Mouse (Mus musculus): Measurements from ENCODE around the gene Klk4. TPM values are rescaled to one million over a fixed set of nuclear protein-coding genes. Genes with fewer than 3 reads are reported as not detected.
A peak's percentile ranks its signal among the peaks of the same experiment; 100 is the strongest.

Gene Klk4
- polyA plus RNA-seq, 1 experiment, result not detected

DNA sequence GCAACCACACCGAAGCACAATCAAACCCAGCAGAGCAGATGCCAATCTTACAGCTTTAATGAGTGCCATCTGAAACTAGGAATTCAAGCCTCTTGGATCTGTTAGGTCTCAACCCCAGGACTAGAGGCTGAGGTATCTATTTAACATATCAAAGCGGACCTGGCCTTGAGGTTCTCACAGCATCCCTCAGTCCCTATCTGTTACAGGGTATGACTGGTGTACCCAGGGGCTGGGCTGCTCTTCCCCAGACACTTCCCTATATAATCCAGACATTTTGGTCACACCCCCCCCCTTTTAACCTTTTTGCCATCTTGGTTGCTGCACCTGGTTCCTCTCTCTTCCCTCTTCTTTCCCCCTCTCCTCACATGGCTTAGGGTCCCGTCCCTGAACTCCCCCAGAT lies 7.3 kb upstream of the Klk4 start:
- Histone ChIP-seq H3K4me1 (ENCODE audit: control insufficient read depth, insufficient read depth, low read length) (no peaks in the 10 kb centered on the region), H3K27ac (ENCODE audit: insufficient read depth, low read length) (no peak overlapping the region), H3K4me3 (ENCODE audit: insufficient read depth, low read length) (no peak overlapping the region)
- TF ChIP-seq CTCF (IDR thresholded peaks at IDR 0.05; ENCODE audit: extremely low read depth, insufficient read depth, low read length) (no peak), POLR2A (IDR thresholded peaks at IDR 0.05; ENCODE audit: extremely low read depth, insufficient read depth, low read length) (no peak)

DNA sequence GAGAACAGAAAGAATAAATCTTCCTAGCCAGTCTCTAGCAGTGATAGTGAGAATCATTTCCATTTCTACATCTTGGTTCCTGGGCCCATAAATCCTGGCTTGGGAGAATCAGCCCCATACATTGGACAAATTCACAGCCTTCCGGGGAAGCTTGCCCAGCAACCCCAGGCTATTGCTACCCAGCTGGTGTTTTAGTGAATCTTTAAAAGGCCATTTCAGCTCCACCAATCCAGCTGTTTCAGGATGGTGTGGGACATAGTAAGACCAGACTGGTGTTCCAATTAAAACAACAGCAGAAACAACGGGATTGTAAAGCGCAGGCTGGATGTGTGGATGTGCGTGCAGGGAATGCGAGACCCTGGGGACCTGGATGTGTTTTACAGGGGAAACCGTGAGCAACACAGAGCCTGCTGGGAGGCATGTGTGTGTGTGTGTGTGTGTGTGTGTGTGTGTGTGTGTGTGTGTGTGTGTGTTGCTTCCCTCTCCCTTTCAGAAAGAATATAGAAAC lies 6.0 kb upstream of the Klk4 start:
- H3K4me1 ChIP-seq (ENCODE audit: control insufficient read depth, insufficient read depth, low read length), result no peaks in the 10 kb centered on the region
- no peak overlapping the region for H3K27ac ChIP-seq (ENCODE audit: insufficient read depth, low read length)
- TF ChIP-seq POLR2A (IDR thresholded peaks at IDR 0.05; ENCODE audit: extremely low read depth, insufficient read depth, low read length), result no peak
- no peak overlapping the region for H3K4me3 ChIP-seq (ENCODE audit: insufficient read depth, low read length)

DNA sequence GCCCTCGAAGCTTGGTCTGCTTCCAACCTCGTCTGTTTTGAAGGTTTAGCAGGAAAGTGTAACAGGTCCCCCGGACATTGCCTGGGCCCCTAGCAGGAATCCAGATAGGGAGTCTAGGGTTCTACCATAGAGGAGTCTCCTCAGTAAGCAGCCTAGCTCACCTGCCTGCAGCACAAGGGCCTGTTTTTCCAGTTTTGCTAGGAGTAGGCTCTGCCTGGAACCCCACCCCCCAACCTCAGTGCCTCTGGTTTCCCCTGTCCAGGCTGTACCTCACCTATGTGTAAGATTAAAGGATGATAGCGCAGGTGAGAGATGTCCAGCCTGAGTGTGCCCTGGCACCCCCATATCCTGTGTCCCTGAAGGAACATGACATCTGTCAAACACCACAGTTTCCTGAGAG lies 4.5 kb upstream of the Klk4 start:
- Histone ChIP-seq H3K27ac (ENCODE audit: insufficient read depth, low read length) (no peak overlapping the region), H3K4me3 (ENCODE audit: insufficient read depth, low read length) (no peak overlapping the region), H3K4me1 (ENCODE audit: control insufficient read depth, insufficient read depth, low read length) (no peaks in the 10 kb centered on the region)
- no peak for TF ChIP-seq POLR2A (IDR thresholded peaks at IDR 0.05; ENCODE audit: extremely low read depth, insufficient read depth, low read length)
- no peak for TF ChIP-seq CTCF (IDR thresholded peaks at IDR 0.05; ENCODE audit: extremely low read depth, insufficient read depth, low read length)

DNA sequence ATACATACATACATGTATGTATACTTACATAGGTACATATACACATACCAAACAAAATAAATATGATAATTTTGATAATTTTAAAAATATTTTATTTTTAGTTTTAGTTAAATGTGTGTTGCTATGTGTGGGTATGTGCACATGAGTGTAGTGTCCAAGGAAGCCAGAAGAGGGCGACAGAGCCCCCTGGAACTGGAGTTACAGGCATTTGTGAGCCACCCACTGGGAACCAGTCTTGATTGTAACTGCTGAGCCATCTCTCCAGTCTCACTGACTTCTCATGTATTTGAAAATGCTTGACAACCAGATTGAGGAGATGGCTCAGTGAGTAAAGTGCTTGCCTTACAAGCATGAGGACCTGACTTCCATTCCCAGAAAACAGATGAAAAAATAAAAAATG lies 2.7 kb upstream of the Klk4 start:
- Histone ChIP-seq H3K4me3 (ENCODE audit: insufficient read depth, low read length) (no peak overlapping the region), H3K27ac (ENCODE audit: insufficient read depth, low read length) (no peak overlapping the region), H3K4me1 (ENCODE audit: control insufficient read depth, insufficient read depth, low read length) (no peaks in the 10 kb centered on the region)
- TF ChIP-seq POLR2A (IDR thresholded peaks at IDR 0.05; ENCODE audit: extremely low read depth, insufficient read depth, low read length), result no peak
- TF ChIP-seq CTCF (IDR thresholded peaks at IDR 0.05; ENCODE audit: extremely low read depth, insufficient read depth, low read length), result no peak

DNA sequence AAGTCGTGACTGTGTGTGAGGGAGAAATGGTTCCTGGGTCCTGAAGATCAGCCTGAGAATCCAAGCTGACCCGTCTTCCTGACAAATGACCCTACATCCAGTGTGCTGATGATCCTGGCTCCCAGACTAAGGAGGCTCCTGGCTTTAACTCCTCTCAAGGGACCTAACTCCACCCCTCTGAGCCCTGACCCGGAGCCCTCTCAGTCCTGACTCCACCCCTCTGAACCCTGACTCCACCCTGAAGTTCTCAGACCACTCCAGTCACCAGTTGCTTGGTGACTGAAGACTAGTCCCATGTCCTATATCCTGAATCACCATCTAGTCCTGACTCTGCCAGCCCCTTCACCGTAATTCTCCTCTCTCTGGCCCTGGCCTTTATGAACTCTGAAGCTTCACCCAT lies 1.4 kb downstream of the Klk4 start:
- no peak overlapping the region for H3K4me3 ChIP-seq (ENCODE audit: insufficient read depth, low read length)
- H3K27ac ChIP-seq (ENCODE audit: insufficient read depth, low read length), result no peak overlapping the region
- no peaks in the 10 kb centered on the region for H3K4me1 ChIP-seq (ENCODE audit: control insufficient read depth, insufficient read depth, low read length)
- no peak for TF ChIP-seq CTCF (IDR thresholded peaks at IDR 0.05; ENCODE audit: extremely low read depth, insufficient read depth, low read length)
- no peak for TF ChIP-seq POLR2A (IDR thresholded peaks at IDR 0.05; ENCODE audit: extremely low read depth, insufficient read depth, low read length)

DNA sequence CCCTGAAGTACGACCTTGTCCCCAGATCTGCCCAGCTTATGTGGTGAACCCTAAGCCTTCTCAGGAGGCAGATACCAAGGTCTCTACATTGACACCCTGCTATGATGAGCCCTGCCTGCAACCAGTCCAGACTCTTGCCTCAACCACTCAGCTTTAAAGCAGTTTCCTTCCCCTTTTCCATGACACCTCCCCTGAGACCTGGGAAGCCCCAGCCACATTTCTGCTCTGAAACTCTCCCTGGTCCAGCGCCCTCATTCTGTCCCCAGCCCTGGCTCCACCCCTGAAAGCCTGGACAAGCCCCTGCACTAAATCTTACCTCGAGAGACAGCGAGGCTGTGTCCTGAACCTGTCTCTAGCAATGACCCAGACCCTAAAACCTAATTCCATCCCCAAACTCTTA lies 1.9 kb downstream of the Klk4 start:
- no peak for TF ChIP-seq CTCF (IDR thresholded peaks at IDR 0.05; ENCODE audit: extremely low read depth, insufficient read depth, low read length)
- no peak for TF ChIP-seq POLR2A (IDR thresholded peaks at IDR 0.05; ENCODE audit: extremely low read depth, insufficient read depth, low read length)
- Histone ChIP-seq H3K4me3 (ENCODE audit: insufficient read depth, low read length) (no peak overlapping the region), H3K4me1 (ENCODE audit: control insufficient read depth, insufficient read depth, low read length) (no peaks in the 10 kb centered on the region), H3K27ac (ENCODE audit: insufficient read depth, low read length) (no peak overlapping the region)

DNA sequence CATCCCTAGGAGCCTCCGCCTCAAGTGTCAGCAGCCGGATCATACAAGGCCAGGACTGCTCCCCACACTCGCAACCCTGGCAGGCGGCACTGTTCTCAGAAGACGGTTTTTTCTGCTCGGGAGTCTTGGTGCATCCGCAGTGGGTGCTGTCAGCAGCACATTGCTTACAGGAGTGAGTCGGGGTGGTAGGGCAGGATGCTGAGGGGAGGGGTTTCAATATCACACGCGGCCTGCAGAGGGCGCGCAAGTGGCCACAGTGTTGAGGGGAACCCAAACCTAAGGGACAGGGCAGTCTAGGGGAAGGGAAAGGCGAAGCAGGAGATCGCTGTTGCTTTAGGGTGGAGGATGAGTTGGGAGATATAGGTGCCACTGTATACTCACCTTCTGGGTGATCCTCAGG lies 2.6 kb downstream of the Klk4 start:
- TF ChIP-seq CTCF (IDR thresholded peaks at IDR 0.05; ENCODE audit: extremely low read depth, insufficient read depth, low read length) (peak; percentile 54), POLR2A (IDR thresholded peaks at IDR 0.05; ENCODE audit: extremely low read depth, insufficient read depth, low read length) (no peak)
- H3K4me3 ChIP-seq (ENCODE audit: insufficient read depth, low read length), result no peak overlapping the region
- no peaks in the 10 kb centered on the region for H3K4me1 ChIP-seq (ENCODE audit: control insufficient read depth, insufficient read depth, low read length)
- H3K27ac ChIP-seq (ENCODE audit: insufficient read depth, low read length), result no peak overlapping the region

DNA sequence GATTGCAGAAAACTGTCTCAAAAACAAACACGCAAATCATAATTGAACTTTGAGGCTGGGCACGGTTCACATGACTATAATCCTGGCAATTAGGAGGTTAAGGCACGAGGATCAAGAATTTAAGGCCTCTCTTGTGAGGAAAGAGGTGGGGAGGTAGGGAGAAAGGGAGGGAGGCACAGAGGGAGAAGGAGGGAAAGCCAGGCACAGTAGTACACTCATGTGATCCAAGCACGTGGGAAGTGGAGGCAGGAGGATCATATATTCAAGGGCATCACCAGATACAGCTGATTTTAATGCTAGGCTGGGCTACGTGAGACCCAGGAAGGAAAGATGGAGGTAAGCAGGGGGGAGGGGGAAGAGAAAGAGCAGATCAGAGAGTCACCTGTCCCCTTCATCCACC lies 10.4 kb downstream of the Klk4 start:
- no peak for TF ChIP-seq POLR2A (IDR thresholded peaks at IDR 0.05; ENCODE audit: extremely low read depth, insufficient read depth, low read length)
- TF ChIP-seq CTCF (IDR thresholded peaks at IDR 0.05; ENCODE audit: extremely low read depth, insufficient read depth, low read length), result no peak
- Histone ChIP-seq H3K27ac (ENCODE audit: insufficient read depth, low read length) (no peak overlapping the region), H3K4me3 (ENCODE audit: insufficient read depth, low read length) (no peak overlapping the region), H3K4me1 (ENCODE audit: control insufficient read depth, insufficient read depth, low read length) (no peaks in the 10 kb centered on the region)

DNA sequence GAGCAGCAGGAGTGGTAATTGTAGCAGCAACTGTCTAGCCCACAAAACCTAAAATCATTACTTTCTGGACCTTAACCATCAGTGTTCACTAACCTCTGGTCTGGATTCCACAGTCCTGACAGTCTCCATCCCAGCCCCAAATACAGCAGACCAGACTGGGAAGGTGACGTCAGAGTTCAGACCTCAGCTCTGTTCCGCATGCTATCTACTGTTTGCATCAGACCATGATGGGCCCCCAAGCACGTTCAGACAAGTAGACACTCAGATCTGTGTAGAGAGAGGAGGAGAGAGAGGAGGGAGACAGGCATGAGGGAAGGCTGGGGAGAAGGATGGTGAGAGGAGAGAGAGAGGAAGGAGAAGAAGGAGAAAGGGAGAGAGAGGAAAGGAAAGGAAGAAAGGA lies 10.8 kb downstream of the Klk4 start:
- H3K27ac ChIP-seq (ENCODE audit: insufficient read depth, low read length), result no peak overlapping the region
- no peaks in the 10 kb centered on the region for H3K4me1 ChIP-seq (ENCODE audit: control insufficient read depth, insufficient read depth, low read length)
- TF ChIP-seq POLR2A (IDR thresholded peaks at IDR 0.05; ENCODE audit: extremely low read depth, insufficient read depth, low read length), result no peak
- TF ChIP-seq CTCF (IDR thresholded peaks at IDR 0.05; ENCODE audit: extremely low read depth, insufficient read depth, low read length), result no peak
- H3K4me3 ChIP-seq (ENCODE audit: insufficient read depth, low read length), result no peak overlapping the region

DNA sequence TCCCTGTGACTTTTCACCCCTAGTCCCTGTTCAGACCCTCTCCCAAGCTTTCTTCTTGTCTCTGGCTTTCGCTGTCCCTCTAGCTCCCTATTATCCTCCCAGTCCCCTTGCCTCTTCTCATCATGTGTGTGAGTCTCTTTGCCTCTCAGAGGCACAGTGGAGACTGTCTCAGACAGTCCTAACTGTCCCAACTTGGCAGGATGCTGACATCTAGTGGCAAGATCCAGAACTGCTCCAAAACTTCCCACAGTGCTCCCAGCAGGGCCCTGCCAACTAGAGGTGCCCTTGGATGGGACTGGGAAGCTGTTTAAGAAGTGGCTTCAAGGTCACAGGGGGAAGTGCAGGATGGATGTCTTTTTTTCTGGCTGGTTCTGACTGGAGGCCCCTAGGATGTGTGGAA lies 13.9 kb downstream of the Klk4 start:
- no peak for TF ChIP-seq POLR2A (IDR thresholded peaks at IDR 0.05; ENCODE audit: extremely low read depth, insufficient read depth, low read length)
- TF ChIP-seq CTCF (IDR thresholded peaks at IDR 0.05; ENCODE audit: extremely low read depth, insufficient read depth, low read length), result peak; percentile 94
- Histone ChIP-seq H3K4me1 (ENCODE audit: control insufficient read depth, insufficient read depth, low read length) (no peaks in the 10 kb centered on the region), H3K4me3 (ENCODE audit: insufficient read depth, low read length) (no peak overlapping the region), H3K27ac (ENCODE audit: insufficient read depth, low read length) (no peak overlapping the region)

DNA sequence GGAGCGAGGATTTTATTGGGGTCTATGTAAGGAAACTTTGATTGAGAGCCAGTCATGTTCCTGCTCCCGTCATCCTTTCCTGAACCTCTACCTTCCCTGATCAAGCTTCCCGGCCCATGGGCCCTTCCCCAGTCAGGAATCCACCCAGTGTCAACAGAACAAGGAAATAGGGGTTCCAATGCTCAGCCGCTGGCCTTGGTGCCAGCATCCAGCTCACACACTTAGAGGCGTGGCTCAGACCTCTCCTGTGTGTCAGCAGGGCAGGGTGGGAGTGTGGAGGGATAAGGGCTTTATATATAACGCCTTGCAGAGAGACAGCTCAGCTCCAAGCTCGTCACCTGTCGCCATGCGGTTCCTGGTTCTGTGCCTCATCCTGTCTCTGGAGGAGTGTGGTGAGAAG lies 33.9 kb downstream of the Klk4 start:
- no peak overlapping the region for H3K27ac ChIP-seq (ENCODE audit: insufficient read depth, low read length)
- H3K4me3 ChIP-seq (ENCODE audit: insufficient read depth, low read length), result no peak overlapping the region
- H3K4me1 ChIP-seq (ENCODE audit: control insufficient read depth, insufficient read depth, low read length), result no peaks in the 10 kb centered on the region
- TF ChIP-seq POLR2A (IDR thresholded peaks at IDR 0.05; ENCODE audit: extremely low read depth, insufficient read depth, low read length), result no peak
- TF ChIP-seq CTCF (IDR thresholded peaks at IDR 0.05; ENCODE audit: extremely low read depth, insufficient read depth, low read length), result no peak
